Mouse (Mus musculus): ENCODE results near the gene Selenos. TPM values are rescaled to one million over a fixed set of nuclear protein-coding genes. Genes with fewer than 3 reads are reported as not detected.
"Not testable (repeated sequence)": the region's sequence is repeated elsewhere in the genome, so short reads cannot be mapped to it uniquely, and the experiment has no call there.

The Selenos gene
- polyA plus RNA-seq, 1 experiment = 72.5 TPM

DNA sequence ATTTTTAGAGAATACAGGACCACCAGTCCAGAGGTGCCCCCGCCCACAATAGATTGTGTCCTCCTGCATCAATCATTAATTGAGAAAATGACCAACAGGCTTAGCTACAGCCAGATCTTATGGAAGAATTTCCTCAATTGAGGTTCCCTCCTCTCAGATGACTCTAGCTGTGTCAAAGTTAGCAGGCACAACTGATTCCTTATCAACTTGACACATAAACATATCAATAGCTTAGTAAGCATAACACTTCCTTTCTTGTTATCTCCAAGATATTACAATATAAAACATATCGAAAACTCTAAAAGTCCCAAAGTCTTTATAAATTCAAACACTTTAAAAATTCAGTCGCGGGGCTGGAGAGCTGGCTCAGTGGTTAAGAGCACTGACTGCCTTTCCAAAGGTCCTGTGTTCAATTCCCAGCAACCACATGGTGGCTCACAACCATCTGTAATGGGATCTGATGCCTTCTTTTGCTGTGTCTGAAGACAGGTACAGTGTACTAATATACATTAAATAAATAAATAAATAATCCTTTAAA is 25.4 kb upstream of the Selenos start:
- no peaks in the 10 kb centered on the region for H3K4me1 ChIP-seq (replicated peaks; ENCODE audit: control insufficient read depth, insufficient read depth, low read length)
- H3K36me3 ChIP-seq (ENCODE audit: control insufficient read depth, insufficient read depth, low read length) = no peaks in the 10 kb centered on the region
- no peak for DNase-seq
- 94% methylated on average over 4 of the region's 4 CpGs for WGBS
- no peaks in the 10 kb centered on the region for H3K27me3 ChIP-seq (ENCODE audit: control insufficient read depth, insufficient read depth, low read length)
- TF ChIP-seq CTCF (IDR thresholded peaks at IDR 0.05; ENCODE audit: borderline replicate concordance, control insufficient read depth, extremely low read depth, insufficient read depth, low read length, poor library complexity) = no peak
- TF ChIP-seq POLR2A (IDR thresholded peaks at IDR 0.05; ENCODE audit: control insufficient read depth, extremely low read depth, insufficient read depth, low read length, poor library complexity) = no peak
- no peak overlapping the region for H3K27ac ChIP-seq (ENCODE audit: control insufficient read depth, insufficient read depth, low read length)
- no peak overlapping the region for H3K4me3 ChIP-seq (ENCODE audit: control insufficient read depth, insufficient read depth, low read length)

DNA sequence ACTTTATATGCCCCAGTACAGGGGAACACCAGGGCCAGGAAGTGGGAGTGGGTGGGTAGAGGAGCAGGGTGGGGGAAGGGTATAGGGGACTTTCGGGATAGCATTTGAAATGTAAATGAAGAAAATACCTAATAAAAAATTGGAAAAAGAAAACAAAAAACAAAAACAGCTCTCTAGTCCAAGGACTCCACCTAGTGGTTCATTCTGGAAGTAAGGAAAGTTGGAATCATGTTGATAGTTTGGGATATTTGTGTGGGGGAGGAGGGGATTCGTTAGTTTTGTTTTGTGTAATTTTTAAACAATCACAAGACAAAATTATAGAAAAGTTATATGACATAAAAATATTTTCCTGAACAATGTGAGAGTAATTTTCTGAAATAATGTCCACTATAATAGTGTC is 24.1 kb upstream of the Selenos start:
- not testable (repeated sequence) for H3K27ac ChIP-seq (ENCODE audit: control insufficient read depth, insufficient read depth, low read length); H3K36me3 ChIP-seq (ENCODE audit: control insufficient read depth, insufficient read depth, low read length); H3K27me3 ChIP-seq (ENCODE audit: control insufficient read depth, insufficient read depth, low read length); H3K4me3 ChIP-seq (ENCODE audit: control insufficient read depth, insufficient read depth, low read length); DNase-seq; H3K4me1 ChIP-seq (replicated peaks; ENCODE audit: control insufficient read depth, insufficient read depth, low read length)
- 16% methylated on average over 2 of the region's 2 CpGs for WGBS

DNA sequence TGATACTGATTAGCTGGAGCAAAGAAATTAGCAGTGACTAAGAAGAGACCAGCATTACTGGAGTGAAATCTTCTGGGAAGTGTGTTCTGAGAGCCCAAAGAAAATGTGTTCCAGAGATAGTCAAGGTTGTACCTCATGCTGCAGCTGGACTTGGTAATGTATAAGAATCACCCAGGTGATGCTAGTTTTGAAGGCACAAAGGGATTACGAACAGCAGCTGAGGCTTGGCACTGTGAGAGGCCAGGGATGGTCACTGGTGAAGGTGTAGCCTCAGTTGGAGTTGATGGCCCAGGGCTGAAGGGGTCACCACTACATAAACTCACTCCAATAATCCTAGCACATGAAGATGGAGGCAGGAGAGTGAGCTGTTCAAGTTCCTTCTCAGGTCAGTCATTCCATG is 20.7 kb upstream of the Selenos start, which contains the start of gene Snrpa1:
TSS of gene Snrpa1 (plus strand) at position 301 of the 400 bp plus-strand sequence.
- Histone ChIP-seq H3K4me1 (replicated peaks; ENCODE audit: control insufficient read depth, insufficient read depth, low read length) (peaks cover 7% of the 10 kb centered on the region; the same call in 1 of the 2 replicates), H3K27ac (ENCODE audit: control insufficient read depth, insufficient read depth, low read length) (no peak within 1 kb of the TSS), H3K4me3 (ENCODE audit: control insufficient read depth, insufficient read depth, low read length) (peak within 1 kb of the TSS; percentile 74), H3K27me3 (ENCODE audit: control insufficient read depth, insufficient read depth, low read length) (no peaks in the 10 kb centered on the region), H3K36me3 (ENCODE audit: control insufficient read depth, insufficient read depth, low read length) (peaks cover 9% of the 10 kb centered on the region)
- no peak for DNase-seq
- WGBS = 85% methylated on average over 1 of the region's 1 CpGs
- TF ChIP-seq POLR2A (IDR thresholded peaks at IDR 0.05; ENCODE audit: control insufficient read depth, extremely low read depth, insufficient read depth, low read length, poor library complexity) (no peak), CTCF (IDR thresholded peaks at IDR 0.05; ENCODE audit: borderline replicate concordance, control insufficient read depth, extremely low read depth, insufficient read depth, low read length, poor library complexity) (no peak)

DNA sequence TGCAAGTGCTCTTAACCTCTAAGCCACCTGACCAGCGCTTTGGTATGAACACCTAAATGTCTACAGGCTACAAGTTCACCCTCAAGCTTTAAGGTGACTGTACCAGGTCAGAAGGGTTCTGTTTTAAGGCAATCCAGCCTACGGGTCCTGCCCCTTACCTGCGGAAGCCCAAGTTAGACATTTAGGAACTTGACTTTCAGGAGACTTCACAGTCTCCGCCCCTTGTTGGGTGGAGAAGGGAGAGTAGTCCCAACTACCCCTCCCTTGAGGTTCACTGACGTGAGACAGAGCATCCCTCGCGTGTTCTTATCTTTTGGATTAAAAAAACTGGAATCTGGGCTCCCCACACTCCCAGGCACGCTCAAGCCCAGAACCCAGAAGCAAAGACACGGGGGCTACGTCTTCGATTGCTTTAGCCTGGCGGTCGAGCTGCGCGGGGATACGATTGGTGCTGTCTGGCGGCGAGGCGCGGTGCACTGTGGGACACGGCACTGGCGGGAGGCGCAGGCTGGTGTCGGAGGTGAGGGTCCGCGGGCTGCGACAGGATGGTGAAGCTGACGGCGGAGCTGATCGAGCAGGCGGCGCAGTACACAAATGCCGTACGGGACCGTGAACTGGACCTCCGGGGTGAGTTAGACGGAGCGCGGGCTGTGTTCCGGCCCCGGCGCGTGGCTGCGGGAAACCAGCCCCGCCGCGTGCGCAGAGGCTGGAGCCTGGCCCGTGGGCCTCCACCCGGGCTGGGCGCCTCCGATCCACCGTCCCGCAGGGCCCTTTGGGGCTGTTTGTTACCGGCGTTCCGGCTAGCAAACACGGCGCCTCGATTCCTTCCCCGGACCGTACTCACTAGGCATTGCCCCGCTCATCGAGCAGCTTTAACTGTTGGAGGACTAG is 19.1 kb upstream of the Selenos start:
- H3K4me1 ChIP-seq (replicated peaks; ENCODE audit: control insufficient read depth, insufficient read depth, low read length) = peaks cover 7% of the 10 kb centered on the region; the same call in 1 of the 2 replicates
- peak; percentile 72; the same call in 1 of the 2 replicates for TF ChIP-seq POLR2A (IDR thresholded peaks at IDR 0.05; ENCODE audit: control insufficient read depth, extremely low read depth, insufficient read depth, low read length, poor library complexity)
- TF ChIP-seq CTCF (IDR thresholded peaks at IDR 0.05; ENCODE audit: borderline replicate concordance, control insufficient read depth, extremely low read depth, insufficient read depth, low read length, poor library complexity) = no peak
- under 1% methylated on average over 64 of the region's 64 CpGs for WGBS
- peak; percentile 94 for DNase-seq
- no peaks in the 10 kb centered on the region for H3K27me3 ChIP-seq (ENCODE audit: control insufficient read depth, insufficient read depth, low read length)
- peaks cover 17% of the 10 kb centered on the region for H3K36me3 ChIP-seq (ENCODE audit: control insufficient read depth, insufficient read depth, low read length)
- H3K27ac ChIP-seq (ENCODE audit: control insufficient read depth, insufficient read depth, low read length) = no peak overlapping the region
- peak overlapping the region; percentile 74 for H3K4me3 ChIP-seq (ENCODE audit: control insufficient read depth, insufficient read depth, low read length)

DNA sequence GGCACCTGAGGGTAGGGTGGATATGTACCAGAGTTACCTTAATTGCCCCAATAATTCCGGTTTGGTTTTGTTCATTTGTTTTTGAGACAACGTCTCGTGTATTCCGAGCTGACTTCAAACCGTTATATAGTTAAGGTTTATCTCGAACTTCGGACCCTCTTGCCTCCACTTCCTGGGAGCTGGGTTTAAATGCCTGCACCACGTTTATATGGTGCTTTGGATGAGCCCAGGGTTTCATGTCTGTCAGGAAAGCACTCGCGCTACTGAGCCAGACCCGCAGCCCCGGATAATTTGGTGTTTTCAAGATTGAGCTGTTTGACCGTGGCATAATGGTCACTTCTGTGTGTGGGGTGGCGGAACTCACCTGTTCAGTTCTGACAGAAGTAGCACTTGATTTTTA is 18.4 kb upstream of the Selenos start:
- H3K36me3 ChIP-seq (ENCODE audit: control insufficient read depth, insufficient read depth, low read length) = peaks cover 22% of the 10 kb centered on the region
- H3K4me3 ChIP-seq (ENCODE audit: control insufficient read depth, insufficient read depth, low read length) = peak overlapping the region; percentile 74
- no peak for DNase-seq
- under 1% methylated on average over 14 of the region's 14 CpGs for WGBS
- no peaks in the 10 kb centered on the region for H3K27me3 ChIP-seq (ENCODE audit: control insufficient read depth, insufficient read depth, low read length)
- H3K4me1 ChIP-seq (replicated peaks; ENCODE audit: control insufficient read depth, insufficient read depth, low read length) = peaks cover 7% of the 10 kb centered on the region; the same call in 1 of the 2 replicates
- TF ChIP-seq POLR2A (IDR thresholded peaks at IDR 0.05; ENCODE audit: control insufficient read depth, extremely low read depth, insufficient read depth, low read length, poor library complexity) = no peak
- no peak for TF ChIP-seq CTCF (IDR thresholded peaks at IDR 0.05; ENCODE audit: borderline replicate concordance, control insufficient read depth, extremely low read depth, insufficient read depth, low read length, poor library complexity)
- no peak overlapping the region for H3K27ac ChIP-seq (ENCODE audit: control insufficient read depth, insufficient read depth, low read length)

DNA sequence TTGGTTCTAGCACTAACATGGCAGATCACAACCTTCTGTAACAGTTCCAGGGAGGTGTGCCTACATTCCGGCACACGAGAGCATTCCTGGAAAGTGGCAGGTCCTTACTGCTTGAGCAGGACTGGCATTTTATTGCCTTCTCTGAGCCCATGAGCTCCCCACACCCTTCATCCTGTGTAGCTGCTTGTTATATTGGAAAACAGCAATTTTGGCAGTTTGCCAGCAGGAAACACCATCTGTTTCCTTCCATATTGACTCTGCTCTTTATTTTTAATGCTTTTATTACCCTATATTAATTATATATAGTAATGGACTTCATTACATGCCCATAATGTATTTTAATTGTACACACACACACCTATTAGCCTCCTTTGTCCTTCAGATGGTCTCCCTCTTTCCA is 3.0 kb upstream of the Selenos start:
- no peak for DNase-seq
- TF ChIP-seq POLR2A (IDR thresholded peaks at IDR 0.05; ENCODE audit: control insufficient read depth, extremely low read depth, insufficient read depth, low read length, poor library complexity) = no peak
- no peak for TF ChIP-seq CTCF (IDR thresholded peaks at IDR 0.05; ENCODE audit: borderline replicate concordance, control insufficient read depth, extremely low read depth, insufficient read depth, low read length, poor library complexity)
- H3K27ac ChIP-seq (ENCODE audit: control insufficient read depth, insufficient read depth, low read length) = no peak overlapping the region

More for the DNA sequence above, 3.0 kb upstream of the Selenos start:
- 0 out of 2 replicates have a peak, but pooled peaks cover 6% of the 10 kb centered on the region for H3K4me1 ChIP-seq (replicated peaks; ENCODE audit: control insufficient read depth, insufficient read depth, low read length)
- H3K27me3 ChIP-seq (ENCODE audit: control insufficient read depth, insufficient read depth, low read length) = no peaks in the 10 kb centered on the region
- peaks cover 29% of the 10 kb centered on the region for H3K36me3 ChIP-seq (ENCODE audit: control insufficient read depth, insufficient read depth, low read length)
- WGBS = 95% methylated on average over 2 of the region's 2 CpGs
- no peak overlapping the region for H3K4me3 ChIP-seq (ENCODE audit: control insufficient read depth, insufficient read depth, low read length)

All from thymus, adult 2 months (tissue).